Comparison of ENCODE assay signal across 17 mouse cellular contexts in the genomic region with DNA sequence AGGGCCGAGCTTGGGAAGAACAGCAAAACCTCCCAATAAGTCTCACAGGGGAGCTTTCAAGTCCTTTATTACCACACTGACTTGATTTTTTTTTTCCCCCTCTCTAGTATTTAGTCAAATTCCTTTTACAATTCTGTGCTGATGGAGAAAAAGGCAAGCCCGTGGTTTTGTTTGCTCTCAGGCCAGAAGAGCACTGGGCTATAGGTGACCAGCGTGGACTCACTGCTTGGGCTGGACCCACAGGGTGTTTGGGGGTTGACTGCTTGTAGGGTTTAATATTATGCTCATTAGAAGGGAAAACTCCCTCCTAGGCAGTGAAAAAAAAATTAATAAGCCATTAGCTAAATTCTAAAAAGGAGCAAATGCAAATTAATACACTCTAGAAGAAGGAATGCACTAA. TPM values are rescaled to one million over a fixed set of nuclear protein-coding genes. Genes with fewer than 3 reads are reported as not detected.
A peak's percentile ranks its signal among the peaks of the same experiment; 100 is the strongest.
DNase-seq lines count a peak whose midpoint lies in the region; ATAC-seq and TF ChIP-seq lines count a peak whose summit lies in the region.
"Had no signal": no experiment of that assay in that cellular context is flagged by ENCODE, and none has a peak within 500 bp of the region (broad histone marks: within the 10 kb centered on the region; RNA-seq: fewer than 3 reads in every experiment).

No protein-coding gene starts in this region.

- WGBS in hindbrain, embryonic 16.5 days = 33% methylated on average over 3 of the region's 3 CpGs
- WGBS in hindbrain, postnatal 0 days = 41% methylated on average over 3 of the region's 3 CpGs
- 43% methylated on average over 3 of the region's 3 CpGs for WGBS in neural tube, embryonic 13.5 days
- WGBS in limb, embryonic 10.5 days = 66% methylated on average over 3 of the region's 3 CpGs
- WGBS in stomach, postnatal 0 days = 43% methylated on average over 3 of the region's 3 CpGs

- peak; percentile 12; the same call in 1 of the 2 replicates for ATAC-seq in hindbrain, embryonic 16.5 days
- ATAC-seq in hindbrain, postnatal 0 days = no peak
- no peak for ATAC-seq in neural tube, embryonic 13.5 days (ENCODE audit: low read depth)
- ATAC-seq in stomach, postnatal 0 days (ENCODE audit: low FRiP score, low TSS enrichment) = no peak
- ATAC-seq: CD4-positive, CD25-positive, alpha-beta regulatory T cell, adult 4 months; lung, postnatal 0 days had no signal

- TF ChIP-seq CTCF in hindbrain, postnatal 0 days (IDR thresholded peaks at IDR 0.05; ENCODE audit: low read depth) = no peak
- TF ChIP-seq CTCF in stomach, postnatal 0 days (IDR thresholded peaks at IDR 0.05; ENCODE audit: low read depth) = no peak

- H3K9me3 ChIP-seq in hindbrain, embryonic 16.5 days (ENCODE audit: control insufficient read depth, low read length) = no peaks in the 10 kb centered on the region
- H3K9me3 ChIP-seq in hindbrain, postnatal 0 days (ENCODE audit: low read length) = no peaks in the 10 kb centered on the region
- H3K9me3 ChIP-seq in neural tube, embryonic 13.5 days = no peaks in the 10 kb centered on the region
- H3K9me3 ChIP-seq in limb, embryonic 10.5 days (replicated peaks) = no peaks in the 10 kb centered on the region
- H3K9me3 ChIP-seq in stomach, postnatal 0 days (ENCODE audit: control insufficient read depth, low read length) = no peaks in the 10 kb centered on the region
- H3K9me3 ChIP-seq: G1E; limb, embryonic 13.5 days had no signal

- no peak overlapping the region for H3K4me2 ChIP-seq in hindbrain, embryonic 16.5 days (ENCODE audit: low read length)
- H3K4me2 ChIP-seq in hindbrain, postnatal 0 days (ENCODE audit: low read depth, low read length) = no peak overlapping the region
- no peak overlapping the region for H3K4me2 ChIP-seq in neural tube, embryonic 13.5 days
- H3K4me2 ChIP-seq in stomach, postnatal 0 days (replicated peaks; ENCODE audit: low read depth) = no peak overlapping the region
- H3K4me2 ChIP-seq: limb, embryonic 13.5 days had no signal

- H3K27me3 ChIP-seq in hindbrain, embryonic 16.5 days (replicated peaks; ENCODE audit: control insufficient read depth, insufficient read depth, low read length) = no peaks in the 10 kb centered on the region
- no peaks in the 10 kb centered on the region for H3K27me3 ChIP-seq in hindbrain, postnatal 0 days (ENCODE audit: insufficient read depth, low read length)
- peaks cover 3% of the 10 kb centered on the region; the same call in 1 of the 2 replicates for H3K27me3 ChIP-seq in neural tube, embryonic 13.5 days
- no peaks in the 10 kb centered on the region for H3K27me3 ChIP-seq in limb, embryonic 10.5 days (ENCODE audit: low read depth, poor library complexity, severe bottlenecking)
- H3K27me3 ChIP-seq in stomach, postnatal 0 days (ENCODE audit: control insufficient read depth, insufficient read depth, low read length) = no peaks in the 10 kb centered on the region
- H3K27me3 ChIP-seq: limb, embryonic 13.5 days had no signal

- no peak overlapping the region for H3K9ac ChIP-seq in hindbrain, embryonic 16.5 days (ENCODE audit: low read depth, low read length)
- H3K9ac ChIP-seq in hindbrain, postnatal 0 days (replicated peaks; ENCODE audit: low read length) = no peak overlapping the region
- no peak overlapping the region for H3K9ac ChIP-seq in neural tube, embryonic 13.5 days
- no peak overlapping the region for H3K9ac ChIP-seq in stomach, postnatal 0 days (ENCODE audit: low read length)
- H3K9ac ChIP-seq: limb, embryonic 13.5 days had no signal

- no peak for DNase-seq in hindbrain, postnatal 0 days (ENCODE audit: low spot score)
- no peak for DNase-seq in neural tube, embryonic 10.5 days (ENCODE audit: extremely low spot score, low spot score)
- no peak for DNase-seq in limb, embryonic 10.5 days (ENCODE audit: low spot score)
- peak; percentile 29 for DNase-seq in stomach, postnatal 0 days (ENCODE audit: low spot score)
- DNase-seq in thymus, postnatal 4 days = no peak
- no peak for DNase-seq in left cerebral cortex, adult 18-20 months (ENCODE audit: low spot score in 2 of 2)
- DNase-seq: cerebellum, postnatal 25 days; heart, postnatal 10 days; layer of hippocampus, adult 9-11 months; right cerebral cortex, postnatal 14 days had no signal

- H3K4me3 ChIP-seq in hindbrain, embryonic 16.5 days (ENCODE audit: low read length) = no peak overlapping the region
- H3K4me3 ChIP-seq in hindbrain, postnatal 0 days (ENCODE audit: low read length) = no peak overlapping the region
- no peak overlapping the region for H3K4me3 ChIP-seq in neural tube, embryonic 13.5 days
- no peak overlapping the region for H3K4me3 ChIP-seq in limb, embryonic 10.5 days
- no peak overlapping the region for H3K4me3 ChIP-seq in stomach, postnatal 0 days (ENCODE audit: low read depth, low read length)
- H3K4me3 ChIP-seq: limb, embryonic 13.5 days had no signal

- 0 out of 2 replicates have a peak overlapping the region, but pooled peaks have one; percentile 56 for H3K27ac ChIP-seq in hindbrain, embryonic 16.5 days (ENCODE audit: low read depth, low read length)
- H3K27ac ChIP-seq in hindbrain, postnatal 0 days = no peak overlapping the region
- peak overlapping the region; percentile 80 for H3K27ac ChIP-seq in neural tube, embryonic 13.5 days (replicated peaks)
- peak overlapping the region; percentile 4; the same call in 1 of the 2 replicates for H3K27ac ChIP-seq in limb, embryonic 10.5 days
- peak overlapping the region; percentile 65 for H3K27ac ChIP-seq in stomach, postnatal 0 days (replicated peaks)

- H3K36me3 ChIP-seq in hindbrain, embryonic 16.5 days (ENCODE audit: control insufficient read depth, insufficient read depth, low read length) = no peaks in the 10 kb centered on the region
- no peaks in the 10 kb centered on the region for H3K36me3 ChIP-seq in hindbrain, postnatal 0 days (ENCODE audit: insufficient read depth, low read length)
- H3K36me3 ChIP-seq in neural tube, embryonic 13.5 days = no peaks in the 10 kb centered on the region
- no peaks in the 10 kb centered on the region for H3K36me3 ChIP-seq in limb, embryonic 10.5 days
- H3K36me3 ChIP-seq in stomach, postnatal 0 days (ENCODE audit: control insufficient read depth, insufficient read depth, low read length) = no peaks in the 10 kb centered on the region
- H3K36me3 ChIP-seq: G1E; limb, embryonic 13.5 days had no signal

- TF ChIP-seq EP300 in stomach, postnatal 0 days (optimal IDR thresholded peaks at IDR 0.05) = no peak

- H3K4me1 ChIP-seq in hindbrain, embryonic 16.5 days (ENCODE audit: control insufficient read depth, insufficient read depth, low read depth, low read length) = peaks cover 9% of the 10 kb centered on the region; the same call in 1 of the 2 replicates
- H3K4me1 ChIP-seq in hindbrain, postnatal 0 days (ENCODE audit: insufficient read depth, low read length) = 0 out of 2 replicates have a peak, but pooled peaks cover 10% of the 10 kb centered on the region
- peaks cover 23% of the 10 kb centered on the region for H3K4me1 ChIP-seq in neural tube, embryonic 13.5 days (replicated peaks)
- peaks cover 26% of the 10 kb centered on the region for H3K4me1 ChIP-seq in limb, embryonic 10.5 days
- H3K4me1 ChIP-seq in stomach, postnatal 0 days (replicated peaks; ENCODE audit: control insufficient read depth, insufficient read depth) = no peaks in the 10 kb centered on the region

RNA-seq across cellular contexts. Expression of a gene that starts 36.9 kb away (rescaled TPM):
- polyA plus RNA-seq in hindbrain, embryonic 16.5 days (2015; fragmentation: Nextera tagmentation; extraction: Ambion mirVana) = 20.1 and 26.6 TPM in 2 replicates
- 13.5 and 14.6 TPM in 2 replicates for total RNA-seq in hindbrain, postnatal 0 days (2014; rRNA removed)
- polyA plus RNA-seq in hindbrain, postnatal 0 days (2015; fragmentation: Nextera tagmentation; extraction: Ambion mirVana) = 22.7 and 27.7 TPM in 2 replicates
- 12.7 and 14.7 TPM in 2 replicates for polyA plus RNA-seq in neural tube, embryonic 13.5 days (2015; fragmentation: Nextera tagmentation; extraction: Ambion mirVana)
- 0.34 and 0.59 TPM in 2 replicates for polyA plus RNA-seq in limb, embryonic 10.5 days (2016; fragmentation: Nextera tagmentation; extraction: Ambion mirVana)
- 3.5 and 4.1 TPM in 2 replicates for polyA plus RNA-seq in stomach, postnatal 0 days (2015; fragmentation: Nextera tagmentation; extraction: Ambion mirVana)
- 1 to 10 TPM; 8.0 to 8.8 TPM for total RNA-seq in left cerebral cortex, adult 18-20 months (2021)
- total RNA-seq: G1E; megakaryocyte progenitor cell, adult 5-6 weeks had no signal
- polyA plus RNA-seq: CD4-positive, CD25-positive, alpha-beta regulatory T cell, adult 4 months; G1E had no signal

RNA-seq across cellular contexts. Expression of a gene that starts 50.7 kb away (rescaled TPM):
- polyA plus RNA-seq in hindbrain, embryonic 16.5 days (2015; fragmentation: Nextera tagmentation; extraction: Ambion mirVana) = 57.1 and 62.5 TPM in 2 replicates
- 33.6 and 47.0 TPM in 2 replicates for total RNA-seq in hindbrain, postnatal 0 days (2014; rRNA removed)
- 44.7 and 48.3 TPM in 2 replicates for polyA plus RNA-seq in hindbrain, postnatal 0 days (2015; fragmentation: Nextera tagmentation; extraction: Ambion mirVana)
- polyA plus RNA-seq in neural tube, embryonic 13.5 days (2015; fragmentation: Nextera tagmentation; extraction: Ambion mirVana) = 53.5 and 60.6 TPM in 2 replicates
- 77.0 and 79.9 TPM in 2 replicates for polyA plus RNA-seq in limb, embryonic 10.5 days (2016; fragmentation: Nextera tagmentation; extraction: Ambion mirVana)
- 14.9 and 16.2 TPM in 2 replicates for polyA plus RNA-seq in stomach, postnatal 0 days (2015; fragmentation: Nextera tagmentation; extraction: Ambion mirVana)
- total RNA-seq in left cerebral cortex, adult 18-20 months (2021) = 10 to 100 TPM; 24.1 to 24.2 TPM

RNA-seq across cellular contexts. Expression of a gene that starts 51.0 kb away (rescaled TPM):
- 103 and 113 TPM in 2 replicates for polyA plus RNA-seq in hindbrain, embryonic 16.5 days (2015; fragmentation: Nextera tagmentation; extraction: Ambion mirVana)
- total RNA-seq in hindbrain, postnatal 0 days (2014; rRNA removed) = 36.6 and 39.1 TPM in 2 replicates
- 112 and 121 TPM in 2 replicates for polyA plus RNA-seq in hindbrain, postnatal 0 days (2015; fragmentation: Nextera tagmentation; extraction: Ambion mirVana)
- 97.0 and 103 TPM in 2 replicates for polyA plus RNA-seq in neural tube, embryonic 13.5 days (2015; fragmentation: Nextera tagmentation; extraction: Ambion mirVana)
- polyA plus RNA-seq in limb, embryonic 10.5 days (2016; fragmentation: Nextera tagmentation; extraction: Ambion mirVana) = 60.5 and 74.6 TPM in 2 replicates
- 33.6 and 38.2 TPM in 2 replicates for polyA plus RNA-seq in stomach, postnatal 0 days (2015; fragmentation: Nextera tagmentation; extraction: Ambion mirVana)
- total RNA-seq in left cerebral cortex, adult 18-20 months (2021) = 10 to 100 TPM; 50.6 to 51.6 TPM
